10 mouse cellular contexts compared by ENCODE assay signal in the genomic region with DNA sequence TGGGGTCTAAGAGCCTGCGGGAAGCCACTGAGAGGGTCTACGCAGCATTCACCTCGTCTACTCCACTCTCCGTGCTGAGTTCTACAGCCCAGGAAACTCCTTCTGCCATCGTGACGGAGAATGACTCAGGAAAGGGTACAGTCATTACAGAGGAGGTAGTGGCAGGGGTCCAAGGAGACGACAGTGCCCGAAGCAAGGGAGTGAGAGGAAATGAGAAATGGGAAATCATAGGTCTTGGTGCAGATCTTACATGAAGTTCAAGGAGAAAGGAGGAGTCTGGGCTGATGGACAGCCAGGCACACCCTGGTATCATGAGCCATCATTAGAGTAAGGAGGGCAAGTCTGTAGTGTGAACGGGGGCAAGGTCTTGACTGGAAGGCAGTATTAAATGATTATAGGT. TPM values are rescaled to one million over a fixed set of nuclear protein-coding genes. Genes with fewer than 3 reads are reported as not detected.
DNase-seq lines count a peak whose midpoint lies in the region; ATAC-seq and TF ChIP-seq lines count a peak whose summit lies in the region.
"Had no signal": no experiment of that assay in that cellular context is flagged by ENCODE, and none has a peak within 500 bp of the region (broad histone marks: within the 10 kb centered on the region; RNA-seq: fewer than 3 reads in every experiment).

No protein-coding gene starts in this region.

- H3K27ac ChIP-seq in heart, embryonic 12.5 days (ENCODE audit: poor library complexity, severe bottlenecking): no peak overlapping the region
- H3K27ac ChIP-seq in testis, adult 2 months (ENCODE audit: control insufficient read depth, insufficient read depth, low read depth, low read length): peak overlapping the region; percentile 75
- peak overlapping the region; percentile 82 for H3K27ac ChIP-seq in intestine, embryonic 15.5 days
- peak overlapping the region; percentile 85; the same call in 1 of the 2 replicates for H3K27ac ChIP-seq in stomach, embryonic 16.5 days (ENCODE audit: low read length)
- no peak overlapping the region for H3K27ac ChIP-seq in forebrain, embryonic 16.5 days (ENCODE audit: low read length)

- TF ChIP-seq POLR2A in testis, adult 2 months (IDR thresholded peaks at IDR 0.05; ENCODE audit: control insufficient read depth, low read depth, low read length): no peak

- no peaks in the 10 kb centered on the region for H3K9me3 ChIP-seq in heart, embryonic 12.5 days (replicated peaks)
- H3K9me3 ChIP-seq in intestine, embryonic 15.5 days: no peaks in the 10 kb centered on the region
- no peaks in the 10 kb centered on the region for H3K9me3 ChIP-seq in stomach, embryonic 16.5 days (replicated peaks; ENCODE audit: control insufficient read depth, low read length)
- H3K9me3 ChIP-seq in forebrain, embryonic 16.5 days (ENCODE audit: control insufficient read depth, low read length): no peaks in the 10 kb centered on the region

- H3K36me3 ChIP-seq in heart, embryonic 12.5 days: no peaks in the 10 kb centered on the region
- no peaks in the 10 kb centered on the region for H3K36me3 ChIP-seq in testis, adult 2 months (ENCODE audit: control insufficient read depth, insufficient read depth, low read length)
- H3K36me3 ChIP-seq in intestine, embryonic 15.5 days: no peaks in the 10 kb centered on the region
- H3K36me3 ChIP-seq in stomach, embryonic 16.5 days (ENCODE audit: control insufficient read depth, insufficient read depth, low read length): no peaks in the 10 kb centered on the region
- H3K36me3 ChIP-seq in forebrain, embryonic 16.5 days (ENCODE audit: control insufficient read depth, insufficient read depth): no peaks in the 10 kb centered on the region

- peaks cover 22% of the 10 kb centered on the region for H3K4me1 ChIP-seq in heart, embryonic 12.5 days (replicated peaks)
- peaks cover 10% of the 10 kb centered on the region for H3K4me1 ChIP-seq in testis, adult 2 months (ENCODE audit: control insufficient read depth, insufficient read depth, low read length)
- peaks cover 18% of the 10 kb centered on the region for H3K4me1 ChIP-seq in intestine, embryonic 15.5 days (replicated peaks)
- peaks cover 21% of the 10 kb centered on the region for H3K4me1 ChIP-seq in stomach, embryonic 16.5 days (ENCODE audit: control insufficient read depth, insufficient read depth, low read length)
- H3K4me1 ChIP-seq in forebrain, embryonic 16.5 days (replicated peaks; ENCODE audit: control insufficient read depth, insufficient read depth, low read length): peaks cover 12% of the 10 kb centered on the region

- H3K9ac ChIP-seq in heart, embryonic 12.5 days: no peak overlapping the region
- no peak overlapping the region for H3K9ac ChIP-seq in intestine, embryonic 15.5 days
- no peak overlapping the region for H3K9ac ChIP-seq in stomach, embryonic 16.5 days (ENCODE audit: low read length)
- H3K9ac ChIP-seq in forebrain, embryonic 16.5 days (replicated peaks; ENCODE audit: low read depth, low read length): no peak overlapping the region
- H3K9ac ChIP-seq: forebrain, postnatal 0 days had no signal

- H3K4me2 ChIP-seq in heart, embryonic 12.5 days: no peak overlapping the region
- no peak overlapping the region for H3K4me2 ChIP-seq in intestine, embryonic 15.5 days (replicated peaks)
- H3K4me2 ChIP-seq in stomach, embryonic 16.5 days (ENCODE audit: low read depth, low read length): no peak overlapping the region
- H3K4me2 ChIP-seq in forebrain, embryonic 16.5 days (ENCODE audit: low read length): no peak overlapping the region

- 76% methylated on average over 9 of the region's 9 CpGs for WGBS in heart, embryonic 12.5 days
- 75% methylated on average over 9 of the region's 9 CpGs for WGBS in intestine, embryonic 15.5 days
- WGBS in stomach, embryonic 16.5 days: 66% methylated on average over 9 of the region's 9 CpGs
- WGBS in forebrain, embryonic 16.5 days: 67% methylated on average over 9 of the region's 9 CpGs

- no peak for ATAC-seq in heart, embryonic 12.5 days (ENCODE audit: insufficient number of reproducible peaks, low FRiP score)
- ATAC-seq in intestine, embryonic 15.5 days: no peak
- no peak for ATAC-seq in stomach, embryonic 16.5 days (ENCODE audit: insufficient read depth, low FRiP score)
- ATAC-seq in forebrain, embryonic 16.5 days: no peak

- DNase-seq in heart, adult 11 months: peak; percentile 92
- DNase-seq in testis, postnatal 10 days (ENCODE audit: low spot score): no peak
- DNase-seq in layer of hippocampus, postnatal 14 days (ENCODE audit: low spot score in 2 of 2): no peak
- DNase-seq: forebrain, postnatal 0 days had no signal

- no peak for TF ChIP-seq CTCF in testis, adult 2 months (IDR thresholded peaks at IDR 0.05; ENCODE audit: control insufficient read depth, insufficient read depth, insufficient replicate concordance, low read depth, low read length)

- H3K27me3 ChIP-seq in heart, embryonic 12.5 days (replicated peaks): no peaks in the 10 kb centered on the region
- no peaks in the 10 kb centered on the region for H3K27me3 ChIP-seq in testis, adult 2 months (ENCODE audit: control insufficient read depth, insufficient read depth, low read length)
- no peaks in the 10 kb centered on the region for H3K27me3 ChIP-seq in intestine, embryonic 15.5 days (replicated peaks)
- no peaks in the 10 kb centered on the region for H3K27me3 ChIP-seq in stomach, embryonic 16.5 days (ENCODE audit: control insufficient read depth, insufficient read depth, low read length)
- no peaks in the 10 kb centered on the region for H3K27me3 ChIP-seq in forebrain, embryonic 16.5 days (replicated peaks; ENCODE audit: control insufficient read depth, insufficient read depth, low read length)
- H3K27me3 ChIP-seq: CH12.LX had no signal

- no peak overlapping the region for H3K4me3 ChIP-seq in heart, embryonic 12.5 days
- no peak overlapping the region for H3K4me3 ChIP-seq in testis, adult 2 months (ENCODE audit: control insufficient read depth, low read depth, low read length)
- H3K4me3 ChIP-seq in intestine, embryonic 15.5 days (replicated peaks): no peak overlapping the region
- H3K4me3 ChIP-seq in stomach, embryonic 16.5 days (replicated peaks; ENCODE audit: low read length): no peak overlapping the region
- H3K4me3 ChIP-seq in forebrain, embryonic 16.5 days (replicated peaks; ENCODE audit: low read length): no peak overlapping the region

RNA-seq across cellular contexts. Expression of gene Kdm7a, which starts 37.5 kb away (rescaled TPM):
- 6.8 and 7.1 TPM in 2 replicates for polyA plus RNA-seq in heart, embryonic 12.5 days (2016; fragmentation: Nextera tagmentation; extraction: Ambion mirVana)
- 3.9 and 5.1 TPM in 2 replicates for polyA plus RNA-seq in testis, adult 2 months (2012; rRNA removed)
- polyA plus RNA-seq in intestine, embryonic 15.5 days (2015; fragmentation: Nextera tagmentation; extraction: Ambion mirVana): 4.9 and 5.1 TPM in 2 replicates
- 5.6 and 6.6 TPM in 2 replicates for polyA plus RNA-seq in stomach, embryonic 16.5 days (2015; fragmentation: Nextera tagmentation; extraction: Ambion mirVana)
- total RNA-seq in layer of hippocampus, postnatal 14 days (2021): 10 to 100 TPM; 29.8 to 33.0 TPM
- polyA plus RNA-seq in forebrain, embryonic 16.5 days (2015; fragmentation: Nextera tagmentation; extraction: Ambion mirVana): 7.3 and 8.8 TPM in 2 replicates

Comparison
In these comparisons a context has a peak if more than half of its experiments do, and no peak if none do; other contexts are left out.
1. H3K27ac ChIP-seq: peak in testis, adult 2 months (single experiment), intestine, embryonic 15.5 days (single experiment) and stomach, embryonic 16.5 days (single experiment); none in heart, embryonic 12.5 days (single experiment) and forebrain, embryonic 16.5 days (single experiment).